Mouse (Mus musculus) layer of hippocampus, adult 18-20 months (tissue): ENCODE results near the gene Ackr4. TPM values are rescaled to one million over a fixed set of nuclear protein-coding genes. Genes with fewer than 3 reads are reported as not detected.

Experiments used
- DNase-seq, 2 experiments: peaks; one replicate each; pipeline ENCODE4 v3.0.0; 2022; ENCODE audit warnings: low spot score in 2 of 2
- total RNA-seq, 2 experiments: library from RNA; stranded (reverse); gene quantifications; 2 replicates each; pipeline ENCODE4 v1.2.3; 2021

The Ackr4 gene
- total RNA-seq, 2 experiments from 2014 or later = 0.17 to 0.20 TPM

DNA sequence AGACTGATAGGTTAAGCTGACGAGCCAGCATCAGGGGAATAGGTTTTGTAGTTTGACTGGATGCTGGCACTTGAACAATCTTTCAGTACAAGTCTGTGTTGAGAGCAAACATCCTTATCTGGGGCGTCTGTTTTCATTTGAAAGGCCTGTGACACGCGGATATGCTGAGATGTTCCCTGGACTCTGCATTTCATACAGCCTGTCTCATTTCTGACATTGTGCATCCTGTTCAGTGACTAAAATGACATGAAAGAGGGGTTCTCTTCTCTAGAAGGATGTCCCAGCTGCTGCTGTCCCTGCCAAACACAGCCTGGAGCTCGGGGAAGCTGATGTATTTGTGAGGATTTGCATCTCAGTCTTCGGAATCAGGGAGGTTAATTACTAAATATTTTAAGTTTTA, 19.3 kb downstream of the Ackr4 start:
- DNase-seq = no peak

DNA sequence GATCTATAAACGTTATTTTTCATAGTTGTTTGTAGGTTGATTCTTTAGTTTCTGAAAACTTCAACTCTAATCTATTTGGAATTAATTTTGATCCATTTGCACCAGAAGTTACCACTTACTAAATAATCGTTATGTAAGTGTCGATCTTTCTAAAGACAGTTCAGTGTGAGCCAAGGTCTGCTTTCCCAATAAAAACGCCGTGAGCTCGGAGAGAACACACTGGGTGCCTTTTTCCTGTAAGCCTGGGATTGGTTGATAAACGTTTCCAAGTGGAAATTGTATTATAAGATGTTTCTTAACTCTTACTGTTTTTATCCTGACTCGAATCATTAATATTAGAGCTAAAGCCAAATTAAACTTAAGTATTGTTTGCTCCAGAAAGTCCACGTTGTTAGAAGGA, 19.8 kb downstream of the Ackr4 start:
- no peak for DNase-seq

DNA sequence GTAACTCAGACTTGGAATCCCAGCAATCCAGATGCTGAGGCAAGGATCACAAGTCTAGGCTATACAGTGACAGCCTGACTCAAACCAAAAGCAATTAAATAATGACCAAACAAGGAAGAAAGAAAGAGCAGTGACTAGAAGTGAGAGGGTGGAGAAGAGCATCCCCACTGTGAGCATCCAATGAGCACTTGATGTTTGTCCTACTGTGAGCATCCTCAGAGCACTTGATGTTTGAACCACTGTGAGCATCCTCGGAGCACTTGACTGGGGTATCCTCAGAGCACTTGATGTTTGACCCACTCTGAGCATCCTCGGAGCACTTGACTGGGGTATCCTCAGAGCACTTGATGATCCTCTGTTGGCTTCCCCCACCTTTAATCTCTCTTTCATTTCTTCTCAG, 21.7 kb downstream of the Ackr4 start:
- DNase-seq = no peak

DNA sequence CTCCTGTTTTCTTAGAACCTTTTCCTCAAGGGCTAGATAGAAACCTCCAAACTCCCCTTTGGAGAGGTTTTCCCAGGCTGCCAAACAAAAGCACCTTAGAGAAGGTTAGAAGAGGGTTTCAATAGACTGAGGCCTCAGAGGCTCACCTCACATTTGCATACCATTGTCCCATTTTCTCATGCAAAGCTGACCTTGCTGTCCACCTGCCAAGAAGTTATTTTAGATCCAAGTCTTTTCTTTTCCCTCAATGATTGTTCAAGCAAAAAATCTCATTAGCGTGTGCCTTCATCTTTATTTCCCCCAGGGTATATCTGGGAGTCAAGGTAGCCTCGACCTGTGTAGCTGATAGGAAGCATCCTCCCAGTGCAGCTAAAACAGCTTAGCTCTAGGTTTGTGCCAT, 23.8 kb downstream of the Ackr4 start:
- DNase-seq = no peak

DNA sequence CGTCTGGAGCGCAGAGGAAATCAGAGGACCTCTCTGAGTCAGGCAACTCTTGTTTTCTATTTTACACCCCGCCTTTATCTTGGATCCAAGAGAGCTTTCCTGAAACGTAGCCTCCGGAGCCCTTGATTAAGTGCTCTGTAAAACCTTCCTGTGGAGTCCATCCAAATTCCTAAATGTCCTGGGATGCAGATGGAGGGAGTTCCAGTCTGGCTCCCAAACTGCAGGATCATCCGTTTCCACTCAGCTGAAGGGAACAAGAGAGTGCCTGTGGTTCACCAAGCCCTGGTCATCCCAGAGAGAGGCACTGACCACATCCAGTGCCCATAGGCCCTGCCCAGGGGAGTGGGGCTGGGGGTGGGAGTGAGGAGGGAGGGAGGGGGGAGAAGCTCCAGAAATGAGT, 24.4 kb downstream of the Ackr4 start:
- DNase-seq = no peak

DNA sequence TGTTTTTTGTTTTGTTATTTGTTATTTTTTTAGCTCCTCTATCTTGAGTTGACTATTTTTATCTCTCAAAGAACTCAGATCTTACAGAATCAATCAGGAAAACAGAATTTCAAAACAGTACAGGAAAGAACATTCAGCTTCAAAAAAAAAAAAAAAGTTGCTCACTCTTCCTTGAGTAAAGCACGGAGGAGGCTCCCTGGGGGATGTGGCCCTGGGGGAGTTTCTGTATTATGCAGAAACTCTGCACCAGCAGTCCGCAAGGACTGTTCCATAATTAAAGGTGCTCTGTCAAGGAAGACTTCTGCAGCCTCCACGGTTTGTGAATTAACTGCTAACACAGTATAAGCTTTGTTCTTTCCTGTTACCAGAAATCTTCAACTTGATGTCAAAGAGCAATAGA, 25.3 kb downstream of the Ackr4 start:
- DNase-seq = no peak

DNA sequence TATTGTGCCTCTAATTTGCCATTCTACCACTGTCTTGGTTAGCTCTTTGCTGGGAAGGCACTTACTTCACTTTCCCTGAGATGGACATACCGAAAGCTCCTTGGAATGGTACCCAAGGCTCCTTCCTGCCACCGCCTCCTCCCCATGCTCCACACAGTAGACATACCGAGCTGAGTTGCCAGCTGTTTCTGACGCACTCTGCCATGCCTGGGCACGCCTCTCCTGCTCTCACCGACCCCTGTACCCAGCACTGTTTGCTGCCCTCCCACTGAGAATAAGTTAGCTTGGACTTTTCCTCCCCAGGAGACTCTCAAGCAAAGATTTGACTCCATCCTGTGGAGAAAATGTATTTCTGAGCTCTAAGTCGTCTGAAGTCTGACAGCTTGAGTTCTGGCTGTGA, 25.9 kb downstream of the Ackr4 start:
- DNase-seq = no peak

DNA sequence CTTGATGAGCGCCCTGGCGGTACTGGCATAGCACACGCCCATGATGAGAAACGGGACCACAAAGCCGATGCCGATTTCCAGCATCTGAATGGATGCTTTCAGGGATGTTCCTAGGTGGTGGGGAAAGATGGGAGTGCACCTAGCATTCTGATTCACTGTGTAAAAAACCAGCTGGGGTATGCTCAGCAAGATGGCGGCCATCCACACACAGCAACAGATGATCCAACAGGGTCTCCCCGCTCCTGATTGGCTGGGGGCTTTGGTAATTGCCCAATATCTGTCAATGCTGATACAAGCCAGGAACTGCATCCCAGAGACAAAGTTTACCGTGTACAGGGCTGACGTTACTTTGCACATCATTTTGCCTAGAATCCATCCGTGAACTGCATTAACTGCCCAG, 27.7 kb downstream of the Ackr4 start:
- DNase-seq = no peak

DNA sequence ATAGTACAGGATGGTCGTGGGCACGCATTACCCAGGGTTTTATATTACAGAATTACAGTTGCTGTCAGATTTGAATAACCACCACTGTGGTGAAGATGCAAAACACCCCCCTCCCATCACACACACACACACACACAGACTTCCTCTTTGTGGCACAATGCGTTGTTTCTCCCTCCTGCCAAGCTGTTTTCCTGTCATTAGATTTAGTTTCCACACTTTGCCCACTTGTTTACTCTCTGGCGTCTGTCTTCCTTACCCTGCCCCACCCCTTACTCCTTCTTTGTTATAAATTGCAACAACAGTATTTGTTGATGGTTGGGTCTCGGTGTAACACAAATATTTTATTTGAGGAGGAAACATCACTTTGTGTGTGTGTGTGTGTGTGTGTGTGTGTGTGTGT, 28.5 kb downstream of the Ackr4 start:
- DNase-seq = no peak

DNA sequence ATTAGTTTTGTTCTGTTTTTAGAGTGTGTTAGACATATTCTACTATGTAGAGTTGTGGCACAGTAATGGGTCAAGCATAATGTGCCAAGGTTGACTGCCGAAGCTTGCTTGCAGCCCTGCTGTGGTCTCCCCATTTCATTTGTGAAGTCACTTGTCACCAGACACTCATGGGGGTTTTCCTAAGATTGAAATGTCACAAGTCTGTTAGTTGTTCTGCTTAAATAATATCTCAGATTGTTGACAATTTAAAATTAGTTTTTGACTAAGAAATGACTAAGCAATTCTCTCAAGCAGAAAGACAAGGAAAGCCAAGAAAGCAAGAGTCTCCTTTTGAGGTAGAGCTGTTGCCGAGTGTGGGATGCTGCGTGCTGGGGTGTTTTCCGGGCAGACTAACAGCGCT, 33.8 kb downstream of the Ackr4 start:
- no peak for DNase-seq

DNA sequence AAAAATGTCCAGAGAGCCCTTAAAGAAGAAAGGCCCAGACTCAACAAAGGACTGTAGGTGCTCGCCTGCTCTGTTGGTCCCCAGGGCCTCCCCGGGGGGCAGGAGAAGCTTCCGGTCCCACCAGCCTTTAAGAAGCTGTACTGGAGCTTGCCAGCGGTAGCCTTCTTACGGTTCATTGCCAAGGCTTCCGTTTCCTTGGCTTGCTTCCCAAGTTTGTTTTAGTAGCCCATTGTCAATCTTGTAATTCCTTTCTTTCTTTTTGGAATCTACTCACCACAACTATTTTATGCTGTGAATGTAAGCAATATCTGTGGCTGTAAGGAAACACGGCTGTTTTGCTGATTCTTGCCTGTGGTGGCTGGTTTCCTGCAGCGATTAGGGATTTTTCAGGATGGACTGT, 38.2 kb downstream of the Ackr4 start:
- no peak for DNase-seq

DNA sequence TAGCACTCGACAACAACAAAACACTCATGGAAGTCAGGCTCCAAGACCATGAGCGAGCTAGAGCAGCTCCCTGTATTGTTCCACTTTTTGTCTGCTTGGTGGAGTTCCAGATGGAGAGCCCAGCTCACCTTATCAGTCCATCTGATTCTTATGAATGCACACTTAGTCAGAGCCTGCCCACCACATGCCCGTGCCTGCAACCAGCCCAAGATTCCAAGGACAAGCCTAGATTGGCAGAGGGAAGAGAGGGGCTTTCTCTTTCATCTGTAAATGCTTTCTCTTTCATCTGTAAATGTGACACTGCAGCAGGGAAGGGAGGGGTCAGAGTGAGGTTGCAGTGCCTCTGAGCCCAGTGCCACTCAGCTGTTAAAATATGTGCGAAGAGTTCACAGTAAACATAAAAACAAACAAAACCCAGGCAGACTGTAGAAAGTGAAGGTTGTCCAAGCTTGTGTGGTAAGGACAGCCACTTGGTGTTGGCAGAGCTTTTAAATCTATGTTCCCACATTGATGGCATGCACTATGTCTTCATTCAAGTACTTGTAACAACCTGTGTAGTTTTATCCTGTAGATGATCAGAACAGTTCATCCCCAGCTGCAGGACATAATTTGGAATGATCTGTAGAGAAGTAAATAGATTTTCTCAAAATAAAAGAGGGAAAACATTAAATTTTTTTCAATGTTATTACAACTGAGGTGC, 40.9 kb downstream of the Ackr4 start:
- DNase-seq = no peak

DNA sequence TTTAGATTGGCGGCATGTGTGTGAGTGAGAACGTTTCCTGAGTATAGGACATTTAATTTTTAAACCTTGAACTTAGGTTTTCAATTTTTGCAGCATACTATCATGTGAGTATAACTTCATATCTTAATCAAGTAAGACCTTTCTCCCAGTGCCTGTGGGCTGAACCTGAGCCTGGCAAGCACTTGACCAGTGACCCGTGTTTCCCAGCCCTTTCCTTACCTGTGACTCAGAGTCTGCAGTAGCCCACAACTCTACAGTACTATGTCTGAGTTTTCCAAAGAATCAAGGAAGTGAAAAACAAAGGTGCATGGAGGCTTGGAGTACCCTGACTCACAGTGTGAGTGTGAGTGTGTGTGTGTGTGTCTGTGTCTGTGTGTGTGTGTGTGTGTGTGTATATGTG, 46.7 kb downstream of the Ackr4 start:
- DNase-seq = no peak

DNA sequence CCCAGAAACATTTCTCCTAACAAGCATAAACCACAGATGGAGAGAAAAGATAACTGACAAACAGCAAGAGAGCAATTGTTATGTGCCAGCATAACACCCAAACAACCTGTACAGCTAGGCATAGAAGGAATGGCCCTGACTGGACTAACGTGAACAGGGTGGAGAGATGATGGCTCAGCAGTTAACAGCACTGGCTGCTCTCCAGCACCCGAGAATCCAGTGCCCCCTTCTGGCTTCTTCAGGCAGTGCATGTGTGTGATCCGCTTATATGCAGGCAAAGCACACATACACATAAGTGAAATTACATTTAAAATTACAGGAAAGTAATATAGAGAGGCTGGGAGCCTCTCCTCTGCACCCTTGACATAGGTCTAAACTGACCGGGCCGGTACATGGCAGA, 47.4 kb downstream of the Ackr4 start:
- peak in 1 of 2 experiments; percentile 59 for DNase-seq

DNA sequence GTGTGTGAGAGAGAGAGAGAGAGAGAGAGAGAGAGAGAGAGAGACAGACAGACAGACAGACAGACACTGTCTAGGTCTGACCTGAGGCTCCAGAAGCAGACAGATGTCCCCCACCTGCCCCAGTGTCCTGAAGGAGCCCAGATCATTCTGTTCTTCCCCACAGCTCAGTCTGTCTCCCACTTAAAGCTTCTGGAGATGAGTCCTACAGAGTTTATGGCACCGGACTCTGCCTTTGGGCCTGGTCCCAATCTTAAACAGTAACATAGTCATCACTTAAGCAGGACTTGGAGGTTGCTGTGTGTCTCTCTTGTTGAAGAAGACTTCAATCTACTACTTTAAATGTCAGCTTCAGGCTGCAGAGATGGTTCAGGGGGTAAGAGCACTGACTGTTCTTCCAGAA, 48.0 kb downstream of the Ackr4 start:
- DNase-seq = no peak

DNA sequence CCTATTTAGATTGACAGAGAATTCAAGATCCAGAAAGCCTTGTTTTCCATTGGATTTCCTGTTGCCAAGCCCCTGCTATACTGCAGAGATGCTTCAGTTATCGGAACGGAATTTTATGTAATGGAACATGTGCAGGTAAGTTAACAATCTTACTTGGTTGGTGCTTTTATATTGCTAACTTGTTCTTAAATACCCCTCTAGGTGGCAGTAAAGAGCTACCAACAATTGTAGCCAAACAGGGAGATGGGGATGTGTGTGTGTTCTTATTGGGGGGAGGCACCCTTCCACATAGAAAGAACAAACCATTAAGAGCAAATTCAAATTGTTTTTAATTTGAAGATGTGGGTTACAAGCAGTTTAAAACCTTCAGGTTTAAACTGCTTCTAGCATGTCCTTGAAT, 50.9 kb downstream of the Ackr4 start:
- DNase-seq = no peak

DNA sequence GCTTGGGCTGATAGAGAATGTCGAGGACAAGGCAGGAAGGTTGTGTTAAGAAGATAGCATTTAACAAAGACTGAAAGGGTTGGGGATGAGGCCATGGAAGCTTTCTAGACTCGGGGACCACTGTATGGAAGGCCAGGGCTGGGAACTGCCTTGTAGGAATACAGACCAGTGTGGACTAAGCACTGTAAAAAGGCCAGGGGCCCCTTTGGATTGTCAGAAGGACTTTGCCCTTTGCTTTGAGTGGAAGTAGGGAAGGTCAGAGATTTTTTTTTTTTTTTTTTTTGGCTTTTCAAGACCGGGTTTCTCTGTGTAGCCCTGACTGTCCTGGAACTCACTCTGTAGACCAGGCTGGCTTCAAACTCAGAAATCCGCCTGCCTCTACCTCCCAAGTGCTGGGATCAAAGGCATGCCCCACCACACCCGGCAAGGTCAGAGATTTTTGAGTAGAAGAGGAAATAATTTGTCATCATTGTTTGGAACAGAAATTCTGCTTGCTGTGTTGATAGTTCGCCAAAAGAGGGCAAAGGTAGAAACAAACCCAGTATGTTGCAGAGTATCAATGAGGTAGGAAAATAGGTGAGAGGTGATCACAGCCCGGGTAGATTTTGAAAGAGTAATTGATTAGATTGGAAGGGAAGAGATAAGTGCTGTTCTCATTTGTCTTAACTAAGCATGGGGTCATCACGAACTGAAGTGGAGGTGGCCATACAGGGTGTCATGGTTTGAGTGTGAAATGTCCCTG, 55.7 kb downstream of the Ackr4 start:
- no peak for DNase-seq

DNA sequence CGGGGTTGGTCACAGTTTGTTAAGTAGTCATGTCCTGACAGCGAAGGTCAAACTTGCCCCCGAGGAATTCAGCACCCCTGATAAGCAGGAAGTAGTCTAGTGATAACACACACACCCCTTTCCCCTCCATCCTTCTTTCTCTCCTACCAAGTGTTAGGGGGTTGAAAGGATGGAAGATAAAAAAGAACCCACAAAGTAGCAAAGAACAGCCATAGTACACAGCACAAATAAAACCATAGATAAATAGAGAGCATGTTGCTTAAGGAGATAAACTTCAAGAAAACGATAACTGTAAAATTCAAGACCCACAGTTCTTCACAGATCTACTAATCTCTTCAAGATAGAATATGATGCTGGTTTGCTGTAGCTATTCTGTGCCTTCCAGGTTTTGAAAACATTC, 56.5 kb downstream of the Ackr4 start:
- no peak for DNase-seq

DNA sequence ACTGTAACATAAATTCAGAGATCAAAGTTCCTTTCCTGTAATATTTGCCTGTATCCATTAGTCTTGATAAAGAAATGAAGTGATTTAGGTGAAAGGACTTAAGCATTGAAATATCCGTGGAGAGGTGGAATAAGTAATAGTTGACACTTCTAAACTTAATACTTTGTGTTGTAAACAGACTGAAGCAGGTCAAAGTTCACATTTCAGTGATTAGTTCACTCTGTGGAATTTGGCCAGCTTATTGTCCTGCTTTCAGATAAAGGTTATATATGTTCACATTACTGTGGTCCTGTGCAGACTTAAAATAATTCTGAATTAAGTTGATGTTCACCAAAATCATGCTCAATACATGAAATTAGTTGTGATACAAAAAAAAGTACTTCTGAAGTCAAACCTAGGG, 62.2 kb downstream of the Ackr4 start:
- no peak for DNase-seq

DNA sequence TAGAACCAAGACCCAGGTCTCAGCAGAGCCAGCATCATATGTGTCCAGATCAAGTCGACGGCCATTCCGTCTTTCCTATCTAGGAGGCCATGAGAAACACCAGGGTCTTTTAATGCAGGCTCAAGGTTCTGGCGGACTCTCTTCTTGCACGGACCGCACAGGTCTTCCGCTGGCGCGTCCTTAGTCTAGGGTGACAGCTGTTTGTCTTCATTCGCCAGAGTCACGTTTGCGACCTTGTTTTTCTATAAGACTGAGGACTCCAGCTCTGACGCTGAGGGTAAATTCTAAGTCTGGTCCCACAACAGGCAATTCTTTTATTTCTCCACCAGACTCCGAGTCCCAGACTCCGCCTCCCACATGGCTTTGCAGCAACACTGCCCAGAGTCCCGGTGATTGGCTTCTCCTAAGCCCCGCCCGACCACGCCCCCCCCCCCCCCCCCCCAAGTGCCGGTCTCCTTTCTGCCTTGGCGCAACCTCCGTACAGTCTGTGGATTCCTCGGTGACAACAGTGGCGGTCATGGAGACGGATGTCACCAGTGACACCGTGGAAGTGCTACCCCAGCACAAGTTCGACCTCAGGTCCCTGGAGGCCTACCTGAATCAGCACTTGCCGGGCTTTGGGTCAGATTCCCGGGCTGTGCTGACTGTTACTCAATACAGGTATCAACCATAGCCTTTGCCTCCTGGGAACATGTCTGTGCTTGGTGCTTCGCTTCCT, 63.3 kb downstream of the Ackr4 start, which contains the start of gene Acad11:
Acad11 (plus strand) TSS at position 134 of the 718 bp plus-strand sequence.
- DNase-seq = peak; percentile 84 to 94

DNA sequence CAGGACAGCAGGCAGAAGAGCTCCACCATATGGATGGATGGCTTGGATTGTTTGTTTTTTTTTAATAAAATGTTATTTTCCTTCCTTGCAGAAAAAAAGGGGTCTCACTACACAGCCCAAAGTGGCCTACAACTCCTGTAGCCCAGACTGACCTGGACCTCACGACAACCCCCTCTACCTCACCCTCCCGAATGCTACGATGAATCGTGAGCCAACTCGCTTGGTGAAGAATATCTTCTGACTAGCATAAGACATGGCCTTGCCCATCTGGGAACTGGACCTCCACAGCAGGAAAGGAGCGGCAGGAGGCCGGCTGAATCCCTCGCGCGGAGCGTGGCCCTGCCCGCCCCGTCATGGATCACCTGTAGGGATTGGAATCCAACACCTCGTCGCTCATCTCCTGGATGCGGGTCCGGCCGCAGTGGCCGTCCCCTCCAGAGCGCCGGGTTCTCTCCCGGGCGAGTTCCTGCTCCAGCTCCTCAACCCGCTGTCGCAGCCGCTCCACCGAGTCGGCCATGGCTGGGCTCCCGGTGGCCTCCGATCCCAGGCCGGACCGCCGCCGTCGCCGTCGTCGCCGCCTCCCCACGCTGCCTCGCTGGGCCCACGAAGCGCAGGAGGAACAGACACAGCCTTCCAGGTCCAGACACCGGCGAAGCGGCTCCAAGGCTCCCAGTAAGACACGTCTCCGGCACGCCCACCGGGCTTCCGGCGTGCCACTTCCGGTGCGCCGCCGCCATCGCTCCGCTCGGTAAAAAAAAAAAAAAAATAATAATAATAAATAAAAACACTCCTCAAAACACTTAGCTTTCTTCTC, 64.1 kb downstream of the Ackr4 start, which contains the start of gene Uba5:
Uba5 (minus strand) TSS at position 705 of the 814 bp plus-strand sequence.
- peak in 1 of 2 experiments; percentile 60 for DNase-seq
